Mouse (Mus musculus) liver, embryonic 14.5 days (tissue): ENCODE measurements around the gene C1qa. TPM values are rescaled to one million over a fixed set of nuclear protein-coding genes. Genes with fewer than 3 reads are reported as not detected.

ENCODE experiments used
- ATAC-seq: fragments of 200-750 bp; cut with Nextera tagmentation; 2 replicates; pipeline ENCODE4 v1.8.0; 2017; ENCODE audit warnings: moderate number of reproducible peaks, mild to moderate bottlenecking, moderate library complexity; ENCODE audit not compliant: insufficient read depth
- DNase-seq, 3 experiments: peaks; one replicate each; pipeline ENCODE4 v3.0.0-alpha.2; 2012 to 2013; ENCODE audit warnings: low read depth in 3 of 3, low spot score in 3 of 3
- H3K27ac ChIP-seq: fragments of 300-500 bp; sonication (generic); 2 replicates; pipeline ENCODE4 v1.5.1; 2014; ENCODE audit warnings: moderate library complexity, mild to moderate bottlenecking, control low read depth, inconsistent platforms
- H3K27me3 ChIP-seq: fragments of 300-500 bp; sonication (generic); 2 replicates; pipeline ENCODE4 v1.6.1; 2014; ENCODE audit warnings: mild to moderate bottlenecking, low read length, moderate library complexity; ENCODE audit not compliant: control insufficient read depth, insufficient read depth
- H3K36me3 ChIP-seq: fragments of 300-500 bp; sonication (generic); replicated peaks from 2 replicates; pipeline ENCODE4 v1.6.1; 2014; ENCODE audit warnings: low read depth; ENCODE audit not compliant: control insufficient read depth, insufficient read depth
- H3K4me1 ChIP-seq, 2 experiments: fragments of 200-500 bp in 1 of 2; fragments of 300-500 bp in 1 of 2; sonication (generic) in 1 of 2; replicated peaks; 2 replicates each; pipeline ENCODE4 v1.6.1; 2012 to 2014; ENCODE audit warnings: antibody characterized with exemption in 1 of 2, inconsistent platforms in 1 of 2, low read length in 1 of 2; ENCODE audit not compliant: control insufficient read depth in 2 of 2, insufficient read depth in 2 of 2
- H3K4me2 ChIP-seq: fragments of 300-500 bp; sonication (generic); 2 replicates; pipeline ENCODE4 v1.6.1; 2014; ENCODE audit warnings: low read depth, mild to moderate bottlenecking, control low read depth, moderate library complexity
- H3K4me3 ChIP-seq, 2 experiments: fragments of 200-500 bp in 1 of 2; fragments of 300-500 bp in 1 of 2; sonication (generic) in 1 of 2; 2 replicates each; pipeline ENCODE4 v1.5.1; 2012 to 2014; ENCODE audit warnings: low read depth in 2 of 2, low read length in 2 of 2, mild to moderate bottlenecking in 2 of 2, control low read depth in 1 of 2, inconsistent platforms in 1 of 2, moderate library complexity in 1 of 2; ENCODE audit not compliant: insufficient read depth in 1 of 2
- H3K9ac ChIP-seq: fragments of 300-500 bp; sonication (generic); replicated peaks from 2 replicates; pipeline ENCODE4 v1.6.1; 2014; ENCODE audit warnings: mild to moderate bottlenecking, control low read depth, moderate library complexity
- H3K9me3 ChIP-seq: fragments of 300-500 bp; sonication (generic); 2 replicates; pipeline ENCODE4 v1.6.1; 2016; ENCODE audit warnings: low read length, mixed read lengths; ENCODE audit not compliant: control insufficient read depth
- CTCF ChIP-seq: IDR thresholded peaks from 2 replicates; pipeline ENCODE4 v1.5.1; 2016; ENCODE audit warnings: antibody characterized with exemption, low read depth, control low read depth
- EP300 ChIP-seq: IDR thresholded peaks from 2 replicates; pipeline ENCODE4 v1.6.1; 2016; ENCODE audit warnings: antibody characterized with exemption, low read depth
- WGBS: fragments of 180-500 bp; shearing (Covaris S2); extraction: QIAGEN DNeasy Blood & Tissue Kit; methylation state at CpG from one replicate; pipeline ENCODE4 v1.1.7; 2014; ENCODE audit not compliant: insufficient replicate concordance; 5-methylcytosine and 5-hydroxymethylcytosine counted together
- polyA plus RNA-seq, 2 experiments: library from polyadenylated mRNA; depleted of rRNA in 1 of 2; stranded (reverse) in 1 of 2; unstranded in 1 of 2; fragments of >200 nt; fragmentation: Nextera tagmentation in 1 of 2; extraction: Ambion mirVana in 1 of 2; gene quantifications; 2 replicates each; pipeline versions ENCODE4 v1.2.1 to v1.2.3; 2012 to 2014

C1qa gene
- polyA plus RNA-seq, 2 experiments, result 23.8 to 40.9 TPM

DNA sequence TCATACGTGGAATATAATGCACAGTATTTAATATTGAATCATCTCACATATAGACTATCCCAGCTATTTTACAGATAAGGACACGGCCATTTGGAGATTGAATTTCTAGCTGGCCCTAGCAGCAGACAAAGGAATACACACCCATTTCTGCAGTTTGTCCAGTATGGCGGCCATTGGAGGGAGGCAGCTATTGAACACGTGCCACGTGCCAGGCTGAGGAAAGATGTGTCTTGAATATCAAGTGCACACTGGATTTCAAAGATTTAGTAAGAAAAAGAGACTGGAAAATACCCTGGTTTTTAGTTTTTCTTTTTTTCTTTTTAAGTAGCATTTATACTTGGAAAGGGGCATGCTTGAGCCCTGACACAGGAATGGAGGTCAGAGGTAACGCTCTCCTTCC, 51.4 kb downstream of the C1qa start:
- WGBS, result 62% methylated on average over 6 of the region's 6 CpGs
- ATAC-seq (no peak), DNase-seq (no peak)
- Histone ChIP-seq H3K4me3 (no peak overlapping the region), H3K9ac (no peak overlapping the region), H3K27me3 (no peaks in the 10 kb centered on the region), H3K9me3 (no peaks in the 10 kb centered on the region), H3K4me1 (no peaks in the 10 kb centered on the region), H3K36me3 (no peaks in the 10 kb centered on the region), H3K27ac (no peak overlapping the region), H3K4me2 (no peak overlapping the region)
- TF ChIP-seq CTCF (no peak), EP300 (no peak)

Other genes with a start within 250 kb of the C1qa start
- gene Ephb2, start 62.8 kb downstream of the C1qa start, polyA plus RNA-seq (2012; rRNA removed), result 0.41 and 0.47 TPM in 2 replicates
- 0.11 and 0.17 TPM in 2 replicates for gene Ephb2, start 62.8 kb downstream of the C1qa start, polyA plus RNA-seq (2014; fragmentation: Nextera tagmentation; extraction: Ambion mirVana)
- 57.9 and 67.0 TPM in 2 replicates for gene C1qb, start 12.6 kb downstream of the C1qa start, polyA plus RNA-seq (2012; rRNA removed)
- 96.9 and 100 TPM in 2 replicates for gene C1qb, start 12.6 kb downstream of the C1qa start, polyA plus RNA-seq (2014; fragmentation: Nextera tagmentation; extraction: Ambion mirVana)
- 34.1 and 37.4 TPM in 2 replicates for gene C1qc, start 5.7 kb downstream of the C1qa start, polyA plus RNA-seq (2012; rRNA removed)
- 46.5 and 50.2 TPM in 2 replicates for gene C1qc, start 5.7 kb downstream of the C1qa start, polyA plus RNA-seq (2014; fragmentation: Nextera tagmentation; extraction: Ambion mirVana)
- gene Epha8, start 58.0 kb upstream of the C1qa start, polyA plus RNA-seq (2012; rRNA removed), result 0.25 and 0.28 TPM in 2 replicates
- gene Epha8, start 58.0 kb upstream of the C1qa start, polyA plus RNA-seq (2014; fragmentation: Nextera tagmentation; extraction: Ambion mirVana), result 0.04 and 0.08 TPM in 2 replicates
- gene Zbtb40, start 150.0 kb upstream of the C1qa start, polyA plus RNA-seq (2012; rRNA removed), result 1.8 TPM in 2 replicates
- 1.1 and 1.4 TPM in 2 replicates for gene Zbtb40, start 150.0 kb upstream of the C1qa start, polyA plus RNA-seq (2014; fragmentation: Nextera tagmentation; extraction: Ambion mirVana)